Mouse (Mus musculus) naive thymus-derived CD4-positive, alpha-beta T cell, adult 2 months (primary cell): ENCODE results near the gene Mob3b.

Source experiments
- DNase-seq: peaks from one replicate; pipeline ENCODE4 v3.0.0-alpha.2; 2011; ENCODE audit warnings: low read depth

Gene Mob3b

DNA sequence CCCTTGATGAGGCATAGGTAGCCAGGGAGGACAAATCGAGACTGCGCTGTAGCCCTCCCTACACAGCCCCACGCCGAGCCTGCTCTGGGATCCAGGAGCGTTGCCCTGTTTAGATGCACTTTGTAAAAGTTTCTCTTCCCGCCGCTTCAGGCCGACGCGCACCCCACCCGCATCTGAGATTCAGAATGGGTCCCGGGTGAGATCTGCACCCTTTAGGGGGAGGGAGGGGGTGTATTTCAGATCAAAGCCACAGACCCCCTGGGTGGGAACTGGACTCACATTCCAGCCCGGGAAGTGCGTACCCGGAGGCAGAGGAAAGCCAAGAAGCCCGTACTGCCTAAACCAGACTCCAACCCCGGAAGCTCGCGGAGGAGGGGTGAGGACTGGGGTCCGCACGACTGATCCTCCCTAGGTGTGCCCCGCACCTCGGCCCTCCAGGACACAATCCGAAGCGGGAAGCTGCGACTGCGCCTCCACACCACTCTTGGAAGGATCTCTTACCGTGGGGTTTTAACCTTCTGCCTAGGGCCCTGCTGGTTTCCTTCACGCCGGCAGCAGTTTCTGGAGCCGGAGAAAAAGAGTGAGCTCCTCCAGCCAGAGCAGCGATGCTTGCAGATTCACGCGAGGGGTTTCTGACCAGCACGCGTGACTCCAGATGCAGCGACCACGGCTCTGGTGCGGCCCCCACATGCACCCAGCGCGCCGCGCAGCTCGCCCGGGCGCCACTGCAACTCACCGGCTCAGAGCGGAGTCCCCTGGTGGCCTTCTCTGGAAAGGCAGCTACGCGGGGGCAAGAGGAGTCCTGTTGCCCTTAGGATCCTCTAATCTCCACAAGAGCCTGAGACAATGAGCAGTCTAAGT, at the start of gene Mob3b:
Gene Mob3b, minus strand, starts transcription at position 734 of the 861 bp plus-strand sequence.
- peak; percentile 91 for DNase-seq

DNA sequence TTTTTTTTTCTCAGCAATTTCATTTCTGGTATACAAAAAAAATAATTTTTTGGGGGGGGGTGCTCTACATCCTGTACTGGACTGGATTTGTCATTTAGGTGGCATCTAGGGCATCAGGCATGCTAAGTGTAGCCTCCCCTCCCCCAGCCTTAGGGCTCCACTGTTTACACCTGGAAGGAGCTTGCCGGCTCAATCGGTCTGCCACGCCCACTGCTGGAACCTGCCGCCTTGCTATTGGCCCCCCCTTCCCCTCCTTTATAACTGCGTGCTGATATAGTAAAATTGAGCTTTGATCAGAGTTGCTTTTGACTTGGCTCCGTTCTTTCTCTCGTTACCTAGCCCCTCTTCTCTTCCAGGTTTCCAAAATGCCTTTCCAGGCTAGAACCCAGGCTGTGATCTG, 47.4 kb upstream of the Mob3b start:
- DNase-seq, result no peak

GRCm38 (mm10) chr4:35203724-35204123, 46.4 kb upstream of the Mob3b start:
- DNase-seq, result no peak

GRCm38 (mm10) chr4:35201700-35202099, 44.4 kb upstream of the Mob3b start:
- DNase-seq, result no peak

GRCm38 (mm10) chr4:35192725-35193124, 35.4 kb upstream of the Mob3b start:
- DNase-seq, result peak; percentile 51

DNA sequence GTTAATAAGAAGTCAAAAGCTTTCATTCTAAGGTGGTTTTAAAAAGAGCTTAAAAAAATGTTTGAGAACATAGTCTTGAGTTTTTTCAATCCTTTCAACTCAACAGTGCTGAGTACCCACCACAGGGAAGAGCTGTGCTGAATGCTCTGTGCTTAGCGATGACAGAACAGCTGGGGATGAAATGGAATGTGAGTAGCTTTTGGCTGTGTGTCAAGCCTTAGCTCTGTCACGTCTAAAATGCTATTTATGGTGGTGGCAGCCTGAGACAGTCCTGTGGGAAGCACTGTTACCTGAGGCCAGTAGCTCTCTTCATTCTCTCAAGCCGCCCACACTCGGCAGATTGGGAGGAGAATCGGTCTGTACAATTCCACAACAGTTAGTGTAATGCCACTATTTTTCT, 32.5 kb upstream of the Mob3b start:
- no peak for DNase-seq

DNA sequence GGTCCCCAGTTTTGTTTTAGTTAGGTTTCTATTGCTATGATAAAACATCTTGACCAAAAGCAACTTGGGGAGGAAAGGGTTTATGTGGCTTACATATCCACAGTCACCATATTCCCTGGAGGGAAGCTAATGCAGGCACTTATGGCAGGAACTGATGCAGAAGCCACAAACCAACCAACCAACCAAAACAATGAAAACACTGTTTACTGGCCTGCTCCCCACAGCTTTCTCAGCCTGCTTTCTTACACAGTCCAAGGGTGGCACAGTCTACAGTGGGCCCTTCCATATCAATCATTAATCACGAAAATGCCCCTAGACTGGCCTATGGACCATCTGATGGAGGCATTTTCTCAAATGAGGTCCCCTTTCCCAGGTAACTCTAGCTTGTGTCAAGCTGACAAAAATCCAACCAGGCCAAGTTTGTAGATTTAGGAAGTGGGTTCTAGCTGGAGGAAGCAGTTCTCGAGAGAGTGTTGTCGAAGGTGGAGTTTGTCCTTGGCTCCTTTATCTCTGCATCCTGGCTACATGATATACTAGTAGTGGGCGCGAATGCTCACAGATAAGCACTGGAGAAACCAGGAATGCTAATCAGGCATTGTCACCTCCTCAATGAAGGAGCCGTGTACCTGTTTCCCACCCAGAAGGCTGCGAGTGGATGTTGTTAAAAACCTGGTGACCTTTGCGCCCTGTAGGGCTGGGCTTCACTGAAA, 30.5 kb upstream of the Mob3b start:
- DNase-seq, result no peak

DNA sequence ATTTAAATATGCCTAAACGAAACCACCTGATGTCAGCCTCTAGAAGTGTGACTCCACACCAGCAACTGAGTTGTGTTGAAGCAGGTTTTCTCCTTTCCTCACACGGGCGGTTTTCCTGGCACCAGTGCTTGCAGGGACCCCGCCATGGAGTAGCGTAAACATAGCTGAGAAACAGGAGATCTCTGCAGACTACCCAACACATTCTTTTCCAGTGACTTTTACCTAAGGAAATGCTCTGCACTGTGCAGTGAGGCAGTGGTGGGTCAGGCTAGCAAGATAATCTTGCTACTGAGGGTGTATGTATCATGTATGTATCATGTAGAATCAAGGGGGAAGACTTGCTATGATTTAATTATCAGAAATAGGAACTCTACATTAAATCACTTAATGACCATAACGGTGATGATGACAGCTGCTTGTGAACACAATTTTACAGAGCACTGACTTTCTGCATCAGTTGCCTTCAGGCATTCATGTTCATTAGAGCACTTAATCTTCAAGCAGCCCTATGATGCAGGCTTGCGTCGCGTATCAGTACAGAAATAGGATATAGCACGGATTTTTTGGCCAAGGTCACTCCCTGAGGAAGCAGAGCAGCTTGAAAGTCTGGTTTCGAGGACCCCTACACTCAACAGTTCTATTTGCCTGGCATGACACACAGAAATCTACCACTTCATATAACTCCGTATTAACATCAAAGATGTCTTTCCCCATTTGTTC, 20.8 kb upstream of the Mob3b start:
- DNase-seq, result no peak

- no peak for DNase-seq
Observed at GRCm38 (mm10) chr4:35175566-35175965, 18.3 kb upstream of the Mob3b start.

DNA sequence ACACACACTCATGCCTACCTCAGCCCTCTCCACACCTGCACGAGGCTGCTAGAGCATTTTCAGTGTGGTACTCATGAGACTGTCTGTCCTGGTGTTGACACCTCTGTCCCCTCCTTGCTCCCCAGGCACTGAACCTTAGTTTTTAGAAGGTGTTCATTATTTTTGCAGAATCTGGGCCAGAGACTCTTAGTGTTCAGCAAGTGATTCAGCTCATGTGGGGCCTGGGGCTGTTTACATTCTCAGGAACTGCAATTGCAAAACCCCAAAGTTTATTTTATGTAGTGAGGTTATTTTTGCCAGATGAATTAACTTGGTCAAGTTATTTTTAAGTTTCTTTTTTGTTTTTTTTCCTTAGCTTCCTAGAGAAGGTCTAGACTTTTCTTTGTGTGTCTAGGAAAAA, 16.3 kb upstream of the Mob3b start:
- no peak for DNase-seq

- no peak for DNase-seq
Observed at GRCm38 (mm10) chr4:35172471-35172870, 15.2 kb upstream of the Mob3b start.

GRCm38 (mm10) chr4:35169571-35170125, 12.4 kb upstream of the Mob3b start:
- no peak for DNase-seq

- DNase-seq, result no peak
Observed at GRCm38 (mm10) chr4:35167855-35168254, 10.6 kb upstream of the Mob3b start.

DNA sequence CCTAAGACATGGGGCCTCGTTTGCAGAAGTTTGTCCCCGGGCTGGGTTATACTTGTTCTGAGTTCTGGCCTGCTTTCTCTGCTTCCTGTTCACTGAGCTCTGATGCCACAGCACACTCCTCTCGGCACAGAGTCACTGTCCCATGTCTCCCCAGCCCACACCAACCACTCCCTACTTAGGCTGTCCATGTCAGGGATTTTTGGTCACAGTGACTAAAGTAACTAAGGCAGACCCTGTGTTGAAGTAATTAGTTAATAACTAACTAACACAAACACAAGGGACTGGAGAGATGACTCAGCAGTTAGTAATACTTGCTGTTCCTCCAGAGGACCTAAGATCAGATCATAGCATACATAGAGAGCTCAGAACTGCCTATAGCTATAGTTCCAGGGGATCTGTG, 8.7 kb upstream of the Mob3b start:
- no peak for DNase-seq

DNA sequence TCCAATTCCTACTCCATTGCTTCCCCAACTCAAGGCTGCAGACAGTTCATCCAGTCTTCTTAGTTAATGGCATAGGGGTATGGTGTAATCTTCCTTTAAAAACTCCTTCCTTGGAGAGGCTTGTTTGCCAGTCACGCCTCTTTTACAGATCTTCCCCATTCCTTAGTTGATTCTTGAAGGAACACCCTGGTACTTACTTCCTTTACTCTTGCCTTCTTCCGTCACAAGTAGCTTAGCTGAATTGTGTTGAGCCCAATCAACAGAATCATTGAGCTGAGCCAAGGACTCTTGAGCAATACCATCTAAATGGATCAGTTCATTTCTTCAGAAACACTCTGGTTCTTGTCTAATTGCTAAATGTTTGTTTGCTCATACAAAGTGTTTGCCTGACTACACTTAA, 8.0 kb upstream of the Mob3b start:
- DNase-seq, result no peak

DNA sequence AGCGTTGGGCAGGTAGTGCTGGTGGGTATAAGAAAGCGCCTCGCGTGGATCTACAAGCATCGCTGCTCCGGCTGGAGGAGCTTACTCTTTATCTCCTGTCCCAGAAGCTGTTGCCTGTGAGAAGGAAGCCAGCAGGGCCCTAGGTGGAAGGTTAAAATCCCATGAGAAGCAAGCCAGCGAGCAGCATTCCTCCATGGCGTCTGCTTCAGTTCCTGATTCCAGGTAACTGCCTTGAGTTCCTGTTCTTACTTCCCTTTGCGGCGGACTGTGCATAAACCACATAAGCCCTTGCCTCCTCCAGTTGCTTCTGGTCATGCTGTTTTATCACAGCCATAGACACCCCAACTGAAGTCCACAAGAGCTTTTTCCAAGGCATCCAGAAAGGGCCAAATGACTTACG, 531 bp upstream of the Mob3b start:
- no peak for DNase-seq

- peak; percentile 73 for DNase-seq
Observed at GRCm38 (mm10) chr4:35156149-35156611, 1.1 kb downstream of the Mob3b start.

GRCm38 (mm10) chr4:35155132-35155922, 2.0 kb downstream of the Mob3b start:
- peak; percentile 68 for DNase-seq

- DNase-seq, result no peak
Observed at GRCm38 (mm10) chr4:35154051-35154450, 3.2 kb downstream of the Mob3b start.

DNA sequence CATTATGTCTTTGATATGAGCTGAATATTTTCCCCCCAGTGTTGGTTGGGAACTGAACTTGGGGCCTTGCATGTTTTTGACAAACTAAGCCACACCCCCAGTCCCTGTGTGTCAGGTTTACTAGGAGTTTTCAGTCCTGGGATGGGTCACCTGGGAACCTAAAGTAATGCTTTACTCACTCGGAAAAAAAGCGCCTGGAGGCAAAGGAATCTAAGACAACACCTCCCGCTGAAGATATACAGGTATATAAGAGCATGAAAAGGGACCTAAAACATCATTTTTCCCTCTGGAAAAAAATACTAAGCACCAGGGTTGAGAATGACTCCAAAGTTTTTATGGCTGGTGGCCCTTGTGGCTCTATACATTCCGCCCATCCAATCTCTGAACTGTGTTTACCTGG, 5.5 kb downstream of the Mob3b start, which contains the start of gene Ifnk:
Gene Ifnk, plus strand, starts transcription at position 301 of the 400 bp plus-strand sequence.
- DNase-seq, result no peak

DNA sequence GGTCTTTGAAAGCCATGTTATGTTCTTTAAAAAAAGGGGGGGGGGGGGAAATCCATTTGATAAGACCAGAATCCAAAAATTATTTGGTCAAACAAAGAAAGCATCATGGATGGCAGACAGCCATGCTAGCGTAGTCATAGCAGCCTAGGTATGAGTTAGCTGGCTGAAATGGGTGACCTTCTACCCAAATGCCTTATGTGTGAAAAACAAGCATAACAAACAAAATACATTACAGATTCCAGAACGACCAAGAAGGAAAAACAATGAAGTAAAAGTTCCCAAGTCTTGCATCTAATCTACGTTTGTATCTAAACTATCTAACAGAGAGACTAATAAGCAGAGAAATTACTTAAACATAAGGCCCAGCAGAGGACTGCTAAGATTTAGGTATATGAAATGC, 6.6 kb downstream of the Mob3b start:
- no peak for DNase-seq
